Mouse (Mus musculus): ENCODE measurements around the gene Ube2f. TPM values are rescaled to one million over a fixed set of nuclear protein-coding genes. Genes with fewer than 3 reads are reported as not detected.

Gene Ube2f
- polyA plus RNA-seq, 2 experiments, result 57.9 to 65.7 TPM

DNA sequence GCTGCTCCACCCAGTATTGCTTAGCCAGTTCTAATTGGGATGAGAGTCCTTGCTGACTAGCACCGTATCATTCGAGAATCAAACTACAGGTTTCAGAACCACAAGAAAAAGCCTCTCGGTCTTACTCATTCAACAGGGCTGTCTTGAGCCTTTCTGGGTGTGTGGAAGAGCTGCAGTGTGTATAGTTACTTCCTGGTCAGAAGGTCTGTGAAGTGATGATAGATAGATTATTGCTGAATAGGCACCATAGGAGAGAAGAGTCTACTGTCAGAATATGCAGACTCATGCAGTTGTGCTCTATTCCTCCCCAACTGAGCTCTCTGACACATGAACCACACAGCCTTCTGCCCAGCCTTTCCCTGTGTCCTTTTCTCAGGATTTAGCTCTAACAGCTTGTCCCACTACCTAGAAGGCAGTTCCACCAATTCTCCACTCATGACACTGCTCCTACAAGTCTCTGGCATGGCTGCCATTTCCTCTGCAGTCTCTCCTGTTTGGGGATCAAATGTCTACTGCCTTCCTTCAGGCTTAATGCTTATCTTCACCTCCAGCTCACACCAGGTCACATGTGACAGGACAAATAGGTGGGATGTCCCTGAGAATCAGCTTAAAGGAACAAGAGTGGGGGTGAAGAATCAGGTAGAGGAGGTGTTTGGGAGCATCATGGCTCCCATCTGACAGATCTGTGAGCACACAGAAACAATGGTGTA, 28.5 kb downstream of the Ube2f start:
- no peak for TF ChIP-seq POLR2A (IDR thresholded peaks at IDR 0.05; ENCODE audit: borderline replicate concordance, extremely low read depth, insufficient read depth, insufficient read length)
- ATAC-seq (ENCODE audit: low FRiP score, low read depth) (no peak), DNase-seq (ENCODE audit: low spot score) (no peak)
- Histone ChIP-seq H3K4me3 (replicated peaks; ENCODE audit: low read length) (no peak overlapping the region), H3K9me3 (ENCODE audit: control insufficient read depth, low read length) (no peaks in the 10 kb centered on the region), H3K9ac (ENCODE audit: low read depth, low read length, severe bottlenecking) (no peak overlapping the region), H3K27me3 (ENCODE audit: control insufficient read depth, insufficient read depth, low read length) (no peaks in the 10 kb centered on the region), H3K4me1 (ENCODE audit: control insufficient read depth, insufficient read depth, low read length) (no peaks in the 10 kb centered on the region), H3K27ac (replicated peaks; ENCODE audit: low read depth, low read length) (no peak overlapping the region), H3K36me3 (ENCODE audit: control insufficient read depth, insufficient read depth, low read length) (peaks cover 62% of the 10 kb centered on the region), H3K4me2 (replicated peaks; ENCODE audit: low read depth, low read length, severe bottlenecking) (no peak overlapping the region)
- 95% methylated on average over 3 of the region's 3 CpGs for WGBS

DNA sequence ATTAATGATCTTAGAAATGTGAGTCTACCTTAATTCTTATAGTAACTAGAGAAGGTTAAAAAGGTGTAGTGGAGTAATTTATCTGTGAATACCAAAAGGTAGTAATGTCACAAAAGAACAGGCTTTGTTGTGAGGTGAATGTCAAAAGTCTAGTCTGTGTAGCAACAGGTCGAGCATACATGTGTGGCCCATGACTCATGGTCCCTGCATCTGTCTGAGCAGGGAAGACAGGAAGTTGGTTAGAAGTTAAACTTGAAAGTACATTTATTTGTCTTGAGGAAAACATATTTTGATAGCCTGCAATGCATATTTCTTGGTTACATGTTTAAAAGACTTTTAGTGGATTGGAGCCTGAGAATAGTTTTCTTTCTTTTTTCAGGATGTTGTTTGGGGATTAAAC, 29.0 kb downstream of the Ube2f start:
- 90% methylated on average over 1 of the region's 1 CpGs for WGBS
- no peak overlapping the region for H3K4me2 ChIP-seq (replicated peaks; ENCODE audit: low read depth, low read length, severe bottlenecking)
- ATAC-seq (ENCODE audit: low FRiP score, low read depth) (no peak), DNase-seq (ENCODE audit: low spot score) (no peak)
- H3K4me1 ChIP-seq (ENCODE audit: control insufficient read depth, insufficient read depth, low read length), result no peaks in the 10 kb centered on the region
- H3K36me3 ChIP-seq (ENCODE audit: control insufficient read depth, insufficient read depth, low read length), result peaks cover 65% of the 10 kb centered on the region
- H3K27me3 ChIP-seq (ENCODE audit: control insufficient read depth, insufficient read depth, low read length), result no peaks in the 10 kb centered on the region
- no peak overlapping the region for H3K9ac ChIP-seq (ENCODE audit: low read depth, low read length, severe bottlenecking)
- TF ChIP-seq POLR2A (IDR thresholded peaks at IDR 0.05; ENCODE audit: borderline replicate concordance, extremely low read depth, insufficient read depth, insufficient read length), result no peak
- no peak overlapping the region for H3K4me3 ChIP-seq (replicated peaks; ENCODE audit: low read length)
- no peaks in the 10 kb centered on the region for H3K9me3 ChIP-seq (ENCODE audit: control insufficient read depth, low read length)
- H3K27ac ChIP-seq (replicated peaks; ENCODE audit: low read depth, low read length), result no peak overlapping the region

DNA sequence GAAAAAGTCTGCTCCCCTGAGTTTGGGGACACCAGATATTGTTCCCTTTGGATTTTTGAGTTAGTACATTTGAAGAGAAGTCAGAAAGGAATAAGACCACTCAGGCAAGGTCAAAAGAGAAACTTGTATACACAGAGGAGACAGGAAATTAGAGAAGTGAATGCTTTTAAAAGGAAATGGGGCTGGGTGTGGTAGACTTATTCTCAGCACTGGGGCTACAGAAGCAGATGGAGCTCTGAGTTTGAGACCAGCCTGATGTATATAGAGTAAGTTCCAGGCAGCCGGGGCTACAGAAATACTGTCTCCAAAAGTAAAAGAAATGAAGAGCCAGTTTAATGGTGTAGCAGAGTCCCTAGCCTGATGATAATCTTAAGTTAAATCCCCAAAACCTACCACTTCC, 32.5 kb downstream of the Ube2f start:
- no peak overlapping the region for H3K9ac ChIP-seq (ENCODE audit: low read depth, low read length, severe bottlenecking)
- ATAC-seq (ENCODE audit: low FRiP score, low read depth) (no peak), DNase-seq (ENCODE audit: low spot score) (no peak)
- H3K9me3 ChIP-seq (ENCODE audit: control insufficient read depth, low read length), result no peaks in the 10 kb centered on the region
- H3K27ac ChIP-seq (replicated peaks; ENCODE audit: low read depth, low read length), result no peak overlapping the region
- H3K4me1 ChIP-seq (ENCODE audit: control insufficient read depth, insufficient read depth, low read length), result no peaks in the 10 kb centered on the region
- H3K27me3 ChIP-seq (ENCODE audit: control insufficient read depth, insufficient read depth, low read length), result no peaks in the 10 kb centered on the region
- no peak overlapping the region for H3K4me2 ChIP-seq (replicated peaks; ENCODE audit: low read depth, low read length, severe bottlenecking)
- no peak overlapping the region for H3K4me3 ChIP-seq (replicated peaks; ENCODE audit: low read length)
- no peak for TF ChIP-seq POLR2A (IDR thresholded peaks at IDR 0.05; ENCODE audit: borderline replicate concordance, extremely low read depth, insufficient read depth, insufficient read length)
- WGBS, result 92% methylated on average over 1 of the region's 1 CpGs
- H3K36me3 ChIP-seq (ENCODE audit: control insufficient read depth, insufficient read depth, low read length), result peaks cover 73% of the 10 kb centered on the region

- no peak overlapping the region for H3K4me3 ChIP-seq (replicated peaks; ENCODE audit: low read length)
- no peak overlapping the region for H3K9ac ChIP-seq (ENCODE audit: low read depth, low read length, severe bottlenecking)
- no peak overlapping the region for H3K4me2 ChIP-seq (replicated peaks; ENCODE audit: low read depth, low read length, severe bottlenecking)
- no peaks in the 10 kb centered on the region for H3K27me3 ChIP-seq (ENCODE audit: control insufficient read depth, insufficient read depth, low read length)
- H3K9me3 ChIP-seq (ENCODE audit: control insufficient read depth, low read length), result no peaks in the 10 kb centered on the region
- 93% methylated on average over 1 of the region's 1 CpGs for WGBS
- no peak for TF ChIP-seq POLR2A (IDR thresholded peaks at IDR 0.05; ENCODE audit: borderline replicate concordance, extremely low read depth, insufficient read depth, insufficient read length)
- no peaks in the 10 kb centered on the region for H3K4me1 ChIP-seq (ENCODE audit: control insufficient read depth, insufficient read depth, low read length)
- no peak overlapping the region for H3K27ac ChIP-seq (replicated peaks; ENCODE audit: low read depth, low read length)
- DNase-seq (ENCODE audit: low spot score) (no peak), ATAC-seq (ENCODE audit: low FRiP score, low read depth) (no peak)
- H3K36me3 ChIP-seq (ENCODE audit: control insufficient read depth, insufficient read depth, low read length), result peaks cover 35% of the 10 kb centered on the region
Observed at GRCm38 (mm10) chr1:91289375-91289774, 39.3 kb downstream of the Ube2f start.

DNA sequence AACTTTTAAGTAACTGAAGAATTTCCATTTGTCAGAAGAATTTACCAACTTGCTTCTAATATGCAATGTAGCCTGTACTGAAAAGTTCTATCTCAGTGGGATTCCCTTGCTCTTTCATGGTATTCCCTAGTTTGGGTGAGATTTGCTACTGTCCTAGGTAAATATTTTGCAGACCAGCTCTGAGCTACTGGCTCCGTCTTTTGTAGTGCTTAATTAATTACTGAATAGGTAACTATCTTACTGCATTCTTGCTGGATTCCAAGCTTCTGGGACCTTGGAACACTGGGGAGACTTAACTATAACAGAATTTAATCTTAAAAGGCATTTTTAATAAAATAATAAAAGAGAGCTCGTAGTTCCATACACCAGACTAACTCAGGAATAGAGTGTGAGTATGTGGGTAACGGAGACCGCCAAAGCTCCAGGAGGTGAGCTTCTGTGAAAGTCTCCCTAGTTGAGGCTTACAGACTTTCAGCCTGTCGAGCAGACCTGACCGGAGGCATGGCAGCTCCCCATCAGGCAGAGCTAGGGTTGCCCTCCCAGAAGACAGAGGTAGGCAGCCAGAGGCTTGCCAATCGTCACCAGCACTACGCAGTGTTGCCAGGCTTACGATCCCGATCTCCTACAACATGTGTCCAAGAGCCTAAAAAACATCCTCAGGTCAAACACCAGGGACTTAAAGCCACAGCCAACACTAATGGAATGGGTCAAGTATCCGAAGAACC, 42.2 kb downstream of the Ube2f start:
- no peaks in the 10 kb centered on the region for H3K4me1 ChIP-seq (ENCODE audit: control insufficient read depth, insufficient read depth, low read length)
- no peak for ATAC-seq (ENCODE audit: low FRiP score, low read depth)
- H3K9ac ChIP-seq (ENCODE audit: low read depth, low read length, severe bottlenecking), result no peak overlapping the region
- no peak overlapping the region for H3K4me3 ChIP-seq (replicated peaks; ENCODE audit: low read length)
- no peak overlapping the region for H3K27ac ChIP-seq (replicated peaks; ENCODE audit: low read depth, low read length)
- H3K36me3 ChIP-seq (ENCODE audit: control insufficient read depth, insufficient read depth, low read length), result peaks cover 7% of the 10 kb centered on the region; the same call in 1 of the 2 replicates
- H3K4me2 ChIP-seq (replicated peaks; ENCODE audit: low read depth, low read length, severe bottlenecking), result no peak overlapping the region
- no peak for DNase-seq (ENCODE audit: low spot score)
- no peak for TF ChIP-seq POLR2A (IDR thresholded peaks at IDR 0.05; ENCODE audit: borderline replicate concordance, extremely low read depth, insufficient read depth, insufficient read length)
- 91% methylated on average over 11 of the region's 11 CpGs for whole genome bisulfite sequencing
- H3K27me3 ChIP-seq (ENCODE audit: control insufficient read depth, insufficient read depth, low read length), result no peaks in the 10 kb centered on the region
- H3K9me3 ChIP-seq (ENCODE audit: control insufficient read depth, low read length), result no peaks in the 10 kb centered on the region

Measured in limb, embryonic 14.5 days (tissue).